Mouse (Mus musculus) urinary bladder, adult 18-20 months (tissue): ENCODE measurements around the gene Eef1a1.
"Not testable (repeated sequence)": the region's sequence is repeated elsewhere in the genome, so short reads cannot be mapped to it uniquely, and the experiment has no call there.

Experiments used
- DNase-seq, 2 experiments: peaks; one replicate each; pipeline ENCODE4 v3.0.0; 2022; ENCODE audit warnings: low spot score in 2 of 2, mixed read lengths in 2 of 2

Eef1a1 gene

GRCm38 (mm10) chr9:78488890-78489420 is at the start of gene Eef1a1:
Gene Eef1a1 (minus strand): TSS chr9:78489151.
- peak; percentile 35 to 46 for DNase-seq

- no peak for DNase-seq
Measured at GRCm38 (mm10) chr9:78538421-78538820, 49.5 kb upstream of the Eef1a1 start.

- DNase-seq = no peak
Measured at GRCm38 (mm10) chr9:78537154-78537873, 48.4 kb upstream of the Eef1a1 start.

DNA sequence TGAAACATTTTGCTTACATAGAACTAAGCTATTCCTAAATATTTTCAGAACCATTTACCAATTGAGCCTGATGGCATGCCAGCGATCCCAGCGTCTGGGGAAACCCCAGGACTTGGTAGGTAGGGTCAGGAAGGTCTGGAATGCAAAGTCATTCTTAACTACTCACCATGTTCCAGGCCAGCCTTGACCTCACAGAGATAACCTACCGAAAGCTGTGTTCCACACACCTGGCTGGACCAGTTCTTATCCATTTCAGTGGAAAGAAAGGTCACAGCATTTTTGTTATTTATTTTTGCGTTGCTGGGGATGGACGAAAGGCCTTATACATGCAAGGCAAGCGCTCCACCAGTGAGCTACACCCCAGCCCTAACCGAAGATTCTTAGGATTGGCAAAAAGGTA is 45.7 kb upstream of the Eef1a1 start:
- no peak for DNase-seq

GRCm38 (mm10) chr9:78533296-78533935 is 44.5 kb upstream of the Eef1a1 start:
- DNase-seq = peak in 1 of 2 experiments; percentile 72

DNA sequence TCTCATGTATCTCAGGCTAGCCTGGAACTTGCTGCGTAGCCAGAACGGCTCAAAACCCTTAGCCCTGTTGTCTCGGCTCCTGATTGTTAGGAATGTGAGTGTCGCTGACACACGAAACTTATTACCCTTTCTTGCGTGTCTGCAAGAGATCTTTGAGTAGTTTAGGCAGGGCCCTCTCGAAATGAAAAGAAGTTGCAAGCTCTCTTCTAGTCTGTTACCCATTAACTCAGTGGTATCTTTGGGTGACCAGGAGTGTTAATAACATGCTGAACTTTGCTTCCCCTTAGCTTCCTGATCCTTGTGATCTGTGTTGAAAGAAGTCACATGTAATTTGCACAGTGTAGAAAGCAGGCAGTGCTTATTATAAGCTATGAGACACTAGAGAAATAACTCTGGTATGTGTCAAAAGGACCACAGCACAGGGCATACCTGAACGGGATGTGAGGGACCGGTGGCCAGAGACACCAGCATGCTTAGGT is 43.4 kb upstream of the Eef1a1 start:
- DNase-seq = no peak

DNA sequence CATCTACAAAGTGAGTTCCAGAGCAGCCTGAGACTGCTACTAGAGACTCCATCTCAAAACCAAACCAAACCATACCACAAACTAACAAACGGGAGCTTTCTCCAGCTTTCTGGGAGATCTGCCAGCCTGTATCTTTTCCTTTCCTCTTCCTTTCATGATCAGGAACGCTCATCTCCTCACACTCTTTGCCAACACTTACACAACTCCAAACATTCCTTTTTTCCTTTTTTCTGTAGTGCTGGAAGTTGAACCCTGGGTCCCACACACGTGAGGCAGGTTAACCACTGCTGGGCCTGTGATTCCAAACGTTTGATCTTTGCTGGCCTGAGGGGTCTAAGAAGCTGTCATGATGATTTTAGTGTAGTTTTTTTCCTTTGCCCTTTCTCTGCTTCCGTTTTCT is 42.9 kb upstream of the Eef1a1 start:
- no peak for DNase-seq

DNA sequence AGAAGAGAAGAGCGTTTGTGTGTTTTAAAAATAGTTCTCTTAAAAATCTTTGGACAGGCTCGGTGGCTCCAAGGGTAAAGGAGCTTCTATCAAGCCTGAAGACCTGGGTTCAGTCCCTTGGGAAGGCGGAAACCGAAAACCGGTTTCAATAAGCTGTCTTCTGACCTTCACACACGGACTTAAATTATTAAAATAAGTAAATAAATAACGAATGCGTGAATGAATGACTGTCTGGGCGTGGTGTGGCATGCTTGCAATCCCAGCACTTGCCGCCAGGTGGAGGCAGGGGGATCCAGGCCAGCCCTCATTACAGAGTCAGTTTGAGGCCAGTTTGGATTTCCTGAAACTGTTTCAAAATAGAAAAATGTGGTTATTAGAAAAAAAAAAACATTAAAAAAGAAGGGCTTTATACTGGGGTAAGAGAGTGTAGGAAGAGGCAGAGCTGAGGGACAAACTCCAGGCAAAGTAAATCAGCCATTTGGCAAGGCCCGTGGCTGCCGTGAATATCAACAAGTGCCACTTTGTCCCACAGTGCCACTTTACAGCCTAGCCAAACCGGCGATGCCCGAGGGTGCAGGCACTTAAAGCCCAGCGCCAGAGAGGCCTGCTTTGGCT is 38.9 kb upstream of the Eef1a1 start:
- peak; percentile 68 to 85 for DNase-seq

- DNase-seq = peak; percentile 78 to 79
Measured at GRCm38 (mm10) chr9:78527301-78527761, 38.4 kb upstream of the Eef1a1 start.

DNA sequence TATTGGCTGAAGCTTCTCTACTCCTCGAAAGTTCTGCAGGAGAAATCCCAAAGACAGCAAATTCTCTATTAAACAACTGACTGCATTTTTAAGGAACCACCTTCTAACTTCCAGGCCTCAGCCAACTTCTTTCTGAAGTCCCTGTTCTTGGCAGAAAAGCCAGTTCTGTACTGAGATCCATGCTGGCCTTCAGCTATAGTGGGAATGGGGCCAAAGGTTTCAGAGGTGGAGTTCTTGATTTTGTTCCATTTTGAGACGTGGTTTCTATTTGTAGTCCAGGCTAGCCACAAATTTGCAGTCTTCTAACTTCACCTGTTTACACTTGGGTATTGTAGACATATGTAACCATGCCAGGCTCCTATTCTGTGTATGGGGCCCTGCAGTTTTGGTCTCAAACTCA is 37.3 kb upstream of the Eef1a1 start:
- DNase-seq = no peak

DNA sequence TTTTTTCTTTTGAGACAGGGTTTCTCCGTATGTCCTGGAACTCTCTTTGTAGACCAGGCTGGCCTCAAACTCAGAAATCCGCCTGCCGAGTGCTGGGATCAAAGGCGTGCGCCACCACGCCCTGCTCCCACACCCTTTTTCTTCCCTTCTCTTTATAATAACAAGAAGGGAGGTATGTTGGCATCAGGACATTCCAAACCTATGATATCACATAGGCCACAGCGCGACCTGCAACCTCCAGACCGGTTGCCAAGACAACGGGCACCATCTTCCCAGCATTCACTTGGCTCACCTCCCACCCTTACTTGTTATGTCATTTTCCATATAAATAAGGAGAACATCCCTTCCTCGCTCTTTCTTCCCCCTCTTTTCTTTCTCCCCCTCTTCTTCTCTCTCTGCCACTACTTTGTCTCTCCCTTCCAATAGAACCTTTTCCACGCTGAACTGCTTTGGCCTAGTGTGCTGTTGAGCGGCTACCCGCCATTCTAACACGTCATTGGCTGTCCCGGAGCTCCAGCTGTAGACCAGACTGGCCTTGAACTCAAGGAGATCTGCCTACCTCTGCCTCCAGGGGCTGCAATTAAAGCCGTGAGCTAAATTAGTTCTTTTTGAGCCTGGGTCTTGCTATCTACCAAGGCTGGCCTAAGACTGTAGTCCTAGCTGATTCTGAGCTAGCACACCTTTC is 36.6 kb upstream of the Eef1a1 start:
- DNase-seq = no peak

GRCm38 (mm10) chr9:78521689-78522088 is 32.7 kb upstream of the Eef1a1 start:
- no peak for DNase-seq

- no peak for DNase-seq
Measured at GRCm38 (mm10) chr9:78520780-78521601, 32.0 kb upstream of the Eef1a1 start.

- DNase-seq = no peak
Measured at GRCm38 (mm10) chr9:78520127-78520779, 31.3 kb upstream of the Eef1a1 start.

DNA sequence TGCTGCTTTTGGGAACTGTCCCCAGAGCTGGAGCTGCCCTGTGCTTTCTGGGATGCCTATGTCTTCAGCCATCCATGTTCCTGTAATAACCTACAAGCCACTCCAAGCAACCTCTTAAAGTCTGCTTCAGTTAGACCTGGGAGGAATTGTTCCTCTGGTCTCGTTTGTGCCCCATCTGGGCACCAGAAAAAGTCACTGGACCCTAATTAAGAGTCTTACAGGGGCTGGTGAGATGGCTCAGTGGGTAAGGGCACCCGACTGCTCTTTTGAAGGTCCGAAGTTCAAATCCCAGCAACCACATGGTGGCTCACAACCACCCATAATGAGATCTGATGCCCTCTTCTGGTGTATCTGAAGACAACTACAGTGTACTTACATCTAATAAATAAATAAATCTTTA is 28.3 kb upstream of the Eef1a1 start:
- not testable (repeated sequence) for DNase-seq

GRCm38 (mm10) chr9:78516125-78516524 is 27.2 kb upstream of the Eef1a1 start:
- DNase-seq = no peak

DNA sequence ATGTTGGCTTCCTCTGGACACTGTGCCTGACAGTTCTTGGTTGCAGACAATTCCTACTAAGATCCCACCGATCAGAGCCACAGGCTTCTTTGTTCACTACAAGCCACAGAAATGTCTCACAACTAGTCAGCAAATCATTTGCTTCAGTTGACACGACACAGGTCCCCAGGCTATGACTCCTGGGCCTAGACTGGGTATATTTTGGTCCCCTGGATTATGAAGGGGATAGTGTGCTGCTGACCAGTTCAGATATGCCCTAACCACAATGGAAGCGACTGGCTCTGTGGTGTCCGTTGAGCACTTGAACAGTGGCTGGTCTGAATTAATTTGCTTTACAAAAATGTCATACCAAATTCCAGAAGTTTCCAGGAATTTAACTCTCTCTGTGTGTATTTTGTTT is 25.7 kb upstream of the Eef1a1 start:
- no peak for DNase-seq

DNA sequence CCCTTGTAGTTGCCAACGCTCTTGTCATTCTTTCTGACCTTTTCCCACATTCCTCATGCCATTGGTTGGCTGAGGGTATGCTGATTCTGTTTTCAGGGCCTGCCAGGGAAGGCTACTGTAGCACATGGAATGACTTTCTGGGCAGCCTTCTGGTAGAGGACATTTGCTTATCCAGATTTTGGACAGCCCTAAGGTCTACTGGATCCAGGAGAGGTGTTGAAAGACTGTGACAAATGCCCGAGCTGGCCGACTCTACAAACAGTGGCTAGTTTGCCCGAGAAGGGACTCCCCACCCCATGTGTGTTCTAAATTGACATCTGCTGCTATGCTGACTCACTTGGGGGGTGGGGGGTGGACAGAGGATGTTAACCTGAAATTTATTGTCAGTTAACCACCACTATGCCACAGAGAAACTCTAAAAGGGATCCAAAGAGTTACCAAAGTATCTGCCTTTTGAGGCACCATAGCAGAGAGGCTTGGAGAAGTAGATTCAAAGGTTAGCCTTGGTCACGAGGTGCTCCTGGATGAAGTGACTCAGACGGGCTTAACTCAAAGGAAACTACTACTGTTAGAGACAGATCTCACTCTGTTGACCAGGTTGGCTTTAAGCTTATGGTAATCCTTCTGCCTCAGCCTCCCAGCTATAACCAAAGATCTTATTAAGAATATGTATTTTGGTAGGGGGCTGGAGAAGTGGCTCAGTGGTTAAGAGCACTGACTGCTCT is 25.0 kb upstream of the Eef1a1 start:
- DNase-seq = no peak

DNA sequence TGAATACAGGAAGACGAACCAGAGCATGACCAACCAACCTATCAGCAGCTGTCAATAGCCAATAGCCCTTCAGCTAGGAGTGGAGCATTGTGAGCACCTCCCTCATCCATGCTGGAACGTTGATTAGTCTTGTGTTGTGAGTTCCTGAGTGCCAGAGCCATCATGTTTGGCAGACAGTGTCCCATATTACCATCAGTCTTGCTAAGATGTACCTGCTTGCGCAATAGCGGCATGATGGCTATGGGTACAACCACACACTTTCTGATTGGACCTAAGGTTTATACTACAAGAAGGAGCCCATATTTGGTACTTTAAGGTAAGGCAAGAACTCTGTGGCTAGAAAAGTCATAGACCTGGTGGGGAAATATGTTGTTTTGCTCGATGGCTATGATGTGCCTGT is 22.8 kb upstream of the Eef1a1 start:
- no peak for DNase-seq
